Mouse (Mus musculus) kidney, adult 2 months (tissue): ENCODE measurements around the gene Esrrg. TPM values are rescaled to one million over a fixed set of nuclear protein-coding genes. Genes with fewer than 3 reads are reported as not detected.

Source experiments
- DNase-seq: peaks from one replicate; pipeline ENCODE4 v3.0.0; 2021
- H3K27ac ChIP-seq: fragments of 200-500 bp; 2 replicates; pipeline ENCODE4 v1.5.1; 2012; ENCODE audit warnings: low read depth, low read length, control low read depth, inconsistent platforms; ENCODE audit not compliant: insufficient read depth
- H3K27me3 ChIP-seq: fragments of 200-500 bp; replicated peaks from 2 replicates; pipeline ENCODE4 v1.6.1; 2012; ENCODE audit warnings: mild to moderate bottlenecking, moderate library complexity, low read length, inconsistent platforms; ENCODE audit not compliant: control insufficient read depth, insufficient read depth
- H3K36me3 ChIP-seq: fragments of 200-500 bp; 2 replicates; pipeline ENCODE4 v1.6.1; 2012; ENCODE audit warnings: mild to moderate bottlenecking, moderate library complexity, low read length, inconsistent platforms; ENCODE audit not compliant: control insufficient read depth, insufficient read depth
- H3K4me1 ChIP-seq: fragments of 200-500 bp; 2 replicates; pipeline ENCODE4 v1.6.1; 2011; ENCODE audit warnings: low read length; ENCODE audit not compliant: control insufficient read depth, insufficient read depth
- H3K4me3 ChIP-seq: fragments of 200-500 bp; 2 replicates; pipeline ENCODE4 v1.5.1; 2011; ENCODE audit warnings: mild to moderate bottlenecking, low read depth, low read length, control low read depth; ENCODE audit not compliant: insufficient read depth
- CTCF ChIP-seq: fragments of 200-500 bp; conservative IDR thresholded peaks from 2 replicates; pipeline ENCODE4 v1.5.1; 2011; ENCODE audit warnings: low read depth, mild to moderate bottlenecking, control low read depth, low read length, moderate library complexity, mixed read lengths; ENCODE audit not compliant: insufficient read depth, insufficient read length
- POLR2A ChIP-seq: fragments of 200-500 bp; IDR thresholded peaks from one replicate; pipeline ENCODE4 v1.6.1; 2011; ENCODE audit warnings: low read depth, low read length, control low read depth
- WGBS: fragments of 180-500 bp; shearing (Covaris S2); methylation state at CpG from one replicate; pipeline ENCODE4 v1.1.7; 2018; 5-methylcytosine and 5-hydroxymethylcytosine counted together
- polyA plus RNA-seq: library from polyadenylated mRNA; depleted of rRNA; stranded (reverse); fragments of >200 nt; gene quantifications from 2 replicates; pipeline ENCODE4 v1.2.3, GENCODE M21; 2012

Esrrg gene
- polyA plus RNA-seq, 1 experiment, result 24.2 TPM

GRCm38 (mm10) chr1:187968379-187968778 is 359.8 kb downstream of the Esrrg start:
- no peaks in the 10 kb centered on the region for H3K36me3 ChIP-seq
- H3K27me3 ChIP-seq, result no peaks in the 10 kb centered on the region
- no peak for TF ChIP-seq CTCF
- no peak for TF ChIP-seq POLR2A
- H3K4me3 ChIP-seq, result no peak overlapping the region
- 67% methylated on average over 4 of the region's 4 CpGs for WGBS
- H3K27ac ChIP-seq, result no peak overlapping the region
- DNase-seq, result no peak
- H3K4me1 ChIP-seq, result no peaks in the 10 kb centered on the region; the same call in 1 of the 2 replicates

GRCm38 (mm10) chr1:187969491-187969890 is 360.9 kb downstream of the Esrrg start:
- no peak for DNase-seq
- 83% methylated on average over 5 of the region's 5 CpGs for WGBS
- TF ChIP-seq POLR2A, result no peak
- TF ChIP-seq CTCF, result no peak
- H3K27ac ChIP-seq, result no peak overlapping the region
- no peaks in the 10 kb centered on the region for H3K27me3 ChIP-seq
- no peaks in the 10 kb centered on the region; the same call in 1 of the 2 replicates for H3K4me1 ChIP-seq
- no peak overlapping the region for H3K4me3 ChIP-seq
- no peaks in the 10 kb centered on the region for H3K36me3 ChIP-seq

- Histone ChIP-seq H3K4me3 (no peak overlapping the region), H3K27ac (no peak overlapping the region), H3K4me1 (no peaks in the 10 kb centered on the region), H3K27me3 (no peaks in the 10 kb centered on the region), H3K36me3 (no peaks in the 10 kb centered on the region)
- peak; percentile 33 for DNase-seq
- TF ChIP-seq POLR2A (no peak), CTCF (peak; percentile 56; the same call in 1 of the 2 replicates)
- 27% methylated on average over 9 of the region's 9 CpGs for WGBS
These were observed 365.8 kb downstream of the Esrrg start for GRCm38 (mm10) chr1:187974396-187974795.

- H3K4me1 ChIP-seq, result no peaks in the 10 kb centered on the region
- H3K27ac ChIP-seq, result no peak overlapping the region
- DNase-seq, result peak; percentile 12
- no peak overlapping the region for H3K4me3 ChIP-seq
- no peaks in the 10 kb centered on the region for H3K27me3 ChIP-seq
- WGBS, result 82% methylated on average over 20 of the region's 20 CpGs
- TF ChIP-seq CTCF, result no peak
- TF ChIP-seq POLR2A, result no peak
- no peaks in the 10 kb centered on the region for H3K36me3 ChIP-seq
These were observed 367.1 kb downstream of the Esrrg start for GRCm38 (mm10) chr1:187975465-187976352.

- no peak overlapping the region for H3K4me3 ChIP-seq
- H3K4me1 ChIP-seq, result no peaks in the 10 kb centered on the region
- 69% methylated on average over 9 of the region's 9 CpGs for WGBS
- H3K27ac ChIP-seq, result no peak overlapping the region
- no peak for DNase-seq
- no peaks in the 10 kb centered on the region for H3K36me3 ChIP-seq
- H3K27me3 ChIP-seq, result no peaks in the 10 kb centered on the region
- no peak for TF ChIP-seq POLR2A
- no peak for TF ChIP-seq CTCF
These were observed 367.8 kb downstream of the Esrrg start for GRCm38 (mm10) chr1:187976353-187976730.

- no peaks in the 10 kb centered on the region for H3K27me3 ChIP-seq
- DNase-seq, result no peak
- WGBS, result 70% methylated on average over 2 of the region's 2 CpGs
These were observed 372.4 kb downstream of the Esrrg start for GRCm38 (mm10) chr1:187981028-187981427.

GRCm38 (mm10) chr1:187983177-187983576 is 374.6 kb downstream of the Esrrg start:
- no peaks in the 10 kb centered on the region for H3K27me3 ChIP-seq
- no peak overlapping the region for H3K27ac ChIP-seq
- no peak for TF ChIP-seq POLR2A
- no peak for TF ChIP-seq CTCF
- H3K4me1 ChIP-seq, result no peaks in the 10 kb centered on the region
- DNase-seq, result no peak
- H3K4me3 ChIP-seq, result no peak overlapping the region
- WGBS, result 73% methylated on average over 4 of the region's 4 CpGs
- H3K36me3 ChIP-seq, result no peaks in the 10 kb centered on the region

More at GRCm38 (mm10) chr1:187981028-187981427, 372.4 kb downstream of the Esrrg start:
- H3K27ac ChIP-seq, result no peak overlapping the region
- H3K36me3 ChIP-seq, result no peaks in the 10 kb centered on the region
- H3K4me1 ChIP-seq, result no peaks in the 10 kb centered on the region
- no peak for TF ChIP-seq CTCF
- no peak for TF ChIP-seq POLR2A
- H3K4me3 ChIP-seq, result no peak overlapping the region
